Mouse (Mus musculus): ENCODE results near the gene Ntf5. TPM values are rescaled to one million over a fixed set of nuclear protein-coding genes. Genes with fewer than 3 reads are reported as not detected.

Ntf5 gene
- polyA plus RNA-seq, 1 experiment from 2014 or later = 1.8 TPM

GRCm38 (mm10) chr7:45415636-45416035 is 2.1 kb downstream of the Ntf5 start:
- WGBS = 16% methylated on average over 26 of the region's 37 CpGs
- Histone ChIP-seq H3K4me2 (peak overlapping the region; percentile 42), H3K9me3 (replicated peaks) (no peaks in the 10 kb centered on the region), H3K4me3 (peak overlapping the region; percentile 17), H3K27ac (ENCODE audit: poor library complexity, severe bottlenecking) (no peak overlapping the region), H3K9ac (no peak overlapping the region), H3K36me3 (peaks cover 1% of the 10 kb centered on the region), H3K27me3 (replicated peaks) (peaks cover 88% of the 10 kb centered on the region), H3K4me1 (replicated peaks) (peaks cover 40% of the 10 kb centered on the region)
- no peak for ATAC-seq (ENCODE audit: insufficient number of reproducible peaks, low FRiP score)

DNA sequence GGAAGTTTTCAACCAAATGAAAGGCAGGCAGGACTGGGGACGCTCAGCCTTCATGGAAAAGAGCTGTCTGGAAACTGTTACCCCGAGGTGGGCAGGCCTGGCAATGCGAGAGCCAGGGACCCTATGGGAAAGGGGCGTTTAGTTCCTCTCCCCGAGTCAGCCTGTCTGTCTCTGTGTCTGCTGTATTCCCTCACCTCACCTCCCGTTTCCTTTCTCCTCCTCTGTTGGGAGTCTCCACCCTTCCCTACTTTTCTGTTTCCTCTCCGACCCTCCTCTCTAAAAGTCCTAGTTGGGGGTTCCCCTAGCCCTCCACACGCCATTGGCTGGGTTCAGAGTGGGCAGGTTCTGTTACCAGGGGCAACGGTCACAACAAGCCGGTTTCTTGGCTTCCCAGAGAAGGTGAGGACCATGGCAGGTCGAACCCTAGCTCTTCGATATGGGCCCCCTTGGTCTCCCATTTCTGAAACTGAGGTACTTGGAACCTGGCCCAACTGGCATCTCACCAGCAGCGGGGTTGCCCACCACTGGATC is 4.5 kb downstream of the Ntf5 start:
- peaks cover 25% of the 10 kb centered on the region for H3K36me3 ChIP-seq
- H3K4me2 ChIP-seq = peak overlapping the region; percentile 18; the same call in 1 of the 2 replicates
- H3K27me3 ChIP-seq (replicated peaks) = peaks cover 81% of the 10 kb centered on the region
- H3K27ac ChIP-seq (ENCODE audit: poor library complexity, severe bottlenecking) = no peak overlapping the region
- H3K4me3 ChIP-seq = no peak overlapping the region
- 7% methylated on average over 13 of the region's 13 CpGs for WGBS
- no peak for ATAC-seq (ENCODE audit: insufficient number of reproducible peaks, low FRiP score)
- H3K4me1 ChIP-seq (replicated peaks) = peaks cover 33% of the 10 kb centered on the region
- H3K9ac ChIP-seq = 0 out of 2 replicates have a peak overlapping the region, but pooled peaks have one; percentile 48
- no peaks in the 10 kb centered on the region for H3K9me3 ChIP-seq (replicated peaks)

DNA sequence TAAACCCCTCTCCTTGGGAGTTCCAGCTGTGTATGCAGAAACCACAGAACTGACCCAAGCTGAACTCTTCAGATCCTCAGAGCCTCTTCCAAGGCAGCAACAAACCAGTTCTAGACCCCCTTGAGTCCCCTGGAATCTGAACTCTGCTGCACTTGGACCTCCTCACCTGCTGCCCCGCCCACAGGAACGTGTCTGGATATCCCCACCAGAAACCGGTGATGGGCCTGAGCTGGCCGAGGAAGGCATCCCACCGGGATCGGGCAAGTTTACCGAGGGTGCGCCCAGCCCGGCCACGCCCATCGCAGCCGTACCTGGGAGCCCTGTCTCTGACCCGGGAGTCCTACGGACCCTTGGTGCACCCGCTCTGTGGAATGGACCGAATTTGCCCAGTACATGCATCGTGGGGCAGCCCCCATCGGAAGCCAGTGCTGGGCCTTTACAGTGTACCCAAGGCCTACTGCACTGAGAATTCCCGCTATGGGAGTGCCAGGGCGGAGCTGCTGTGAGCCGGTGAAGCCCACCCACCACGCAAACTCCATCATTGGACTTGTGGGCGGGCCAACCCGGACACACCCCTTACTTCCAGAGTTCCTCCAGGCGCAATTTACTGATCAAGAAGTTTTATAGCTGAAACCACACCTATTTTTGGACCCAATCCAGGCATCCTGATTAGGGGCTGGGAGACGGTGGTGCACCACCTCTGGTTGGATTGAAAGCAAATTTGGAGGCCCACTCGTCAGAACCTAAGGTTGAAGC is 6.5 kb downstream of the Ntf5 start:
- Histone ChIP-seq H3K9ac (no peak overlapping the region), H3K4me2 (peak overlapping the region; percentile 6; the same call in 1 of the 2 replicates), H3K9me3 (replicated peaks) (no peaks in the 10 kb centered on the region)

GRCm38 (mm10) chr7:45420615-45420919 is 7.1 kb downstream of the Ntf5 start, which contains the start of gene Lhb:
Gene Lhb, plus strand, starts transcription at chr7:45420820.
- no peak within 1 kb of the TSS for H3K4me3 ChIP-seq
- no peak within 1 kb of the TSS for H3K9ac ChIP-seq
- H3K4me1 ChIP-seq (replicated peaks) = peaks cover 14% of the 10 kb centered on the region
- WGBS = 49% methylated on average over 6 of the region's 6 CpGs
- peaks cover 61% of the 10 kb centered on the region for H3K27me3 ChIP-seq (replicated peaks)
- H3K27ac ChIP-seq (ENCODE audit: poor library complexity, severe bottlenecking) = no peak within 1 kb of the TSS
- no peaks in the 10 kb centered on the region for H3K9me3 ChIP-seq (replicated peaks)
- peak within 1 kb of the TSS; percentile 6; the same call in 1 of the 2 replicates for H3K4me2 ChIP-seq
- no peak for ATAC-seq (ENCODE audit: insufficient number of reproducible peaks, low FRiP score)
- peaks cover 50% of the 10 kb centered on the region for H3K36me3 ChIP-seq

More for the DNA sequence above, 6.5 kb downstream of the Ntf5 start:
- 15% methylated on average over 27 of the region's 27 CpGs for WGBS
- H3K27me3 ChIP-seq (replicated peaks) = peaks cover 66% of the 10 kb centered on the region
- H3K36me3 ChIP-seq = peaks cover 45% of the 10 kb centered on the region
- no peak overlapping the region for H3K4me3 ChIP-seq
- no peak for ATAC-seq (ENCODE audit: insufficient number of reproducible peaks, low FRiP score)
- peaks cover 18% of the 10 kb centered on the region for H3K4me1 ChIP-seq (replicated peaks)
- no peak overlapping the region for H3K27ac ChIP-seq (ENCODE audit: poor library complexity, severe bottlenecking)

GRCm38 (mm10) chr7:45421194-45421593 is 7.7 kb downstream of the Ntf5 start:
- no peak overlapping the region for H3K4me3 ChIP-seq
- WGBS = 90% methylated on average over 14 of the region's 14 CpGs
- H3K27ac ChIP-seq (ENCODE audit: poor library complexity, severe bottlenecking) = no peak overlapping the region
- H3K27me3 ChIP-seq (replicated peaks) = peaks cover 54% of the 10 kb centered on the region
- no peak overlapping the region for H3K9ac ChIP-seq
- H3K36me3 ChIP-seq = peaks cover 56% of the 10 kb centered on the region
- peaks cover 12% of the 10 kb centered on the region for H3K4me1 ChIP-seq (replicated peaks)
- no peaks in the 10 kb centered on the region for H3K9me3 ChIP-seq (replicated peaks)
- no peak for ATAC-seq (ENCODE audit: insufficient number of reproducible peaks, low FRiP score)
- H3K4me2 ChIP-seq = no peak overlapping the region

GRCm38 (mm10) chr7:45426556-45426955 is 13.1 kb downstream of the Ntf5 start:
- H3K4me2 ChIP-seq = no peak overlapping the region
- peaks cover 97% of the 10 kb centered on the region for H3K36me3 ChIP-seq
- H3K27ac ChIP-seq (ENCODE audit: poor library complexity, severe bottlenecking) = no peak overlapping the region
- 90% methylated on average over 8 of the region's 8 CpGs for WGBS
- no peak overlapping the region for H3K9ac ChIP-seq
- peaks cover under 1% of the 10 kb centered on the region for H3K27me3 ChIP-seq (replicated peaks)
- no peaks in the 10 kb centered on the region for H3K9me3 ChIP-seq (replicated peaks)
- H3K4me3 ChIP-seq = no peak overlapping the region
- ATAC-seq (ENCODE audit: insufficient number of reproducible peaks, low FRiP score) = no peak
- H3K4me1 ChIP-seq (replicated peaks) = 0 out of 2 replicates have a peak, but pooled peaks cover 3% of the 10 kb centered on the region

DNA sequence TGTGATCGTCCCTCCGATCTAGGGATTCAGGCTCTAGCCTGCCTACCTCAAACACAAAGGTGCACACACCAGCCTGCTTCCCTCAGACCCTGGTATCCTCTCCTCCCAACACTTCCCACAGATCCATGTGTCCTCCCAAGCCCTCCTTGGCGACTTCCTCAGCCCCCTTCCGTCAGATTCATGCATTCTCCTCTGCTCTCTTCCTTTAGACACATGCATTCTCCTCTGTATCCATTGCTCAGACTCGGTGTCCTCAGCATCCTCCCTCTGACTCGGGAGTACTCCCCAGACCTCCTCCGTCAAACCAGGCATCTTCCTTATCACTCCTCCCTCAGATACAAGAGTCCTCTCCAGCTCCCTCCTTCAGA is 20.3 kb downstream of the Ntf5 start:
- 1% methylated on average over 7 of the region's 7 CpGs for WGBS
- H3K4me1 ChIP-seq (replicated peaks) = peaks cover 45% of the 10 kb centered on the region

GRCm38 (mm10) chr7:45434203-45435015 is 20.9 kb downstream of the Ntf5 start, which contains the start of gene Gys1:
Gene Gys1, plus strand, starts transcription at chr7:45434844.
- H3K9me3 ChIP-seq (replicated peaks) = no peaks in the 10 kb centered on the region
- peaks cover 41% of the 10 kb centered on the region for H3K36me3 ChIP-seq
- under 1% methylated on average over 45 of the region's 45 CpGs for WGBS
- peak within 1 kb of the TSS; percentile 91 for H3K4me3 ChIP-seq
- H3K4me2 ChIP-seq = peak within 1 kb of the TSS; percentile 99
- ATAC-seq (ENCODE audit: insufficient number of reproducible peaks, low FRiP score) = peak; percentile 96
- H3K27ac ChIP-seq (ENCODE audit: poor library complexity, severe bottlenecking) = peak within 1 kb of the TSS; percentile 93
- no peaks in the 10 kb centered on the region for H3K27me3 ChIP-seq (replicated peaks)
- H3K4me1 ChIP-seq (replicated peaks) = peaks cover 45% of the 10 kb centered on the region
- peak within 1 kb of the TSS; percentile 94 for H3K9ac ChIP-seq

More for the DNA sequence above, 20.3 kb downstream of the Ntf5 start:
- ATAC-seq (ENCODE audit: insufficient number of reproducible peaks, low FRiP score) = no peak
- peak overlapping the region; percentile 93 for H3K27ac ChIP-seq (ENCODE audit: poor library complexity, severe bottlenecking)
- peaks cover 44% of the 10 kb centered on the region for H3K36me3 ChIP-seq
- peak overlapping the region; percentile 99 for H3K4me2 ChIP-seq
- peak overlapping the region; percentile 94 for H3K9ac ChIP-seq
- H3K9me3 ChIP-seq (replicated peaks) = no peaks in the 10 kb centered on the region
- peak overlapping the region; percentile 91 for H3K4me3 ChIP-seq
- no peaks in the 10 kb centered on the region for H3K27me3 ChIP-seq (replicated peaks)

- peak; percentile 15 for ATAC-seq (ENCODE audit: insufficient number of reproducible peaks, low FRiP score)
Observed at GRCm38 (mm10) chr7:45435038-45435437, 21.5 kb downstream of the Ntf5 start.

DNA sequence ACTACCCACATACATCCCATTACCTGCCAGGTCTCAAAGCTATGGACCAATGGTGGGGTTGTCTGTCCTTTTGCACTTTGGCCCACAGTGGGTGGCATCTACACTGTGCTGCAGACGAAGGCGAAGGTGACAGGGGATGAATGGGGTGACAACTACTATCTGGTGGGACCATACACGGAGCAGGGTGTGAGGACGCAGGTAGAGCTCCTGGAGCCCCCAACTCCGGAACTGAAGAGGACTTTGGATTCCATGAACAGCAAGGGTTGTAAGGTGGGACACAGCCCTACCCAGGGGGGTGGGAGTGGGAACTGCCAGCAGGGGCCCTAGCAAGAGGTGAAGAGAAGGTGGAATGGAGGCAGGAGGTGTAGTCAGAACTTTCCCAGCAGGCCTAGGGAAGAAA is 22.9 kb downstream of the Ntf5 start:
- Histone ChIP-seq H3K4me3 (no peak overlapping the region; the same call in 1 of the 2 replicates), H3K4me1 (replicated peaks) (peaks cover 41% of the 10 kb centered on the region), H3K9ac (peak overlapping the region; percentile 42; the same call in 1 of the 2 replicates), H3K36me3 (peaks cover 43% of the 10 kb centered on the region), H3K27ac (ENCODE audit: poor library complexity, severe bottlenecking) (no peak overlapping the region), H3K4me2 (peak overlapping the region; percentile 99), H3K27me3 (replicated peaks) (no peaks in the 10 kb centered on the region), H3K9me3 (replicated peaks) (no peaks in the 10 kb centered on the region)
- 78% methylated on average over 5 of the region's 5 CpGs for WGBS
- no peak for ATAC-seq (ENCODE audit: insufficient number of reproducible peaks, low FRiP score)

More at GRCm38 (mm10) chr7:45435038-45435437, 21.5 kb downstream of the Ntf5 start:
- H3K27ac ChIP-seq (ENCODE audit: poor library complexity, severe bottlenecking) = peak overlapping the region; percentile 70
- H3K4me3 ChIP-seq = peak overlapping the region; percentile 91
- H3K4me2 ChIP-seq = peak overlapping the region; percentile 99
- H3K27me3 ChIP-seq (replicated peaks) = no peaks in the 10 kb centered on the region
- peaks cover 45% of the 10 kb centered on the region for H3K4me1 ChIP-seq (replicated peaks)
- H3K36me3 ChIP-seq = peaks cover 41% of the 10 kb centered on the region
- H3K9me3 ChIP-seq (replicated peaks) = no peaks in the 10 kb centered on the region
- H3K9ac ChIP-seq = peak overlapping the region; percentile 86
- WGBS = 2% methylated on average over 16 of the region's 16 CpGs

DNA sequence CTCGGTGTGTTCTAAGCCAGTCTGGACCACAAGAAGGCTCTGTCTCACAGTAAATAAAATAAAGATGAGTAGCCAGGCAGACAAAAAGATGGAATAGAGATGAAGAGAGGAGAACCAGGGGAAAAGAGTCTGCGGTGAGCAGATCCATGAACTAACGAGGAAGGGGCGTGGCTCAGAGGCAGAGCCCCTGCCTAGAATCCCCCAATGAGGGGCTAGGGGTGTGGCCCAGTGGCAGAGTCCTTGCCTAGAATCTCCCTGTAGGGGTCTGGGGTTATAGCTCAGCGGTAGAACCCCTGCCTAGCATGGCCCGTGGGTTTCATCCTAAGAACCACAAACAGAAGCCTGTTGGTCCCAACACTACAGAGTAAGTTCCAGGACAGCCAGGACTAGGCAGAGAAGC is 23.6 kb downstream of the Ntf5 start:
- Histone ChIP-seq H3K9me3 (replicated peaks) (no peaks in the 10 kb centered on the region), H3K4me1 (replicated peaks) (peaks cover 41% of the 10 kb centered on the region), H3K27me3 (replicated peaks) (no peaks in the 10 kb centered on the region), H3K9ac (0 out of 2 replicates have a peak overlapping the region, but pooled peaks have one; percentile 36), H3K36me3 (peaks cover 41% of the 10 kb centered on the region), H3K4me3 (no peak overlapping the region), H3K27ac (ENCODE audit: poor library complexity, severe bottlenecking) (no peak overlapping the region), H3K4me2 (peak overlapping the region; percentile 99)
- no peak for ATAC-seq (ENCODE audit: insufficient number of reproducible peaks, low FRiP score)
- WGBS = 36% methylated on average over 6 of the region's 6 CpGs

Measured in heart, embryonic 12.5 days (tissue).